Mouse (Mus musculus): ENCODE results near the gene 1110032A03Rik. TPM values are rescaled to one million over a fixed set of nuclear protein-coding genes. Genes with fewer than 3 reads are reported as not detected.

Gene 1110032A03Rik
- polyA plus RNA-seq (2014; fragmentation: Illumina TruSeq; extraction: RNeasy Lipid Tissue Mini Kit (QIAGEN cat#74804); ENCODE audit: low read depth, low replicate concordance), result 88.7 TPM

DNA sequence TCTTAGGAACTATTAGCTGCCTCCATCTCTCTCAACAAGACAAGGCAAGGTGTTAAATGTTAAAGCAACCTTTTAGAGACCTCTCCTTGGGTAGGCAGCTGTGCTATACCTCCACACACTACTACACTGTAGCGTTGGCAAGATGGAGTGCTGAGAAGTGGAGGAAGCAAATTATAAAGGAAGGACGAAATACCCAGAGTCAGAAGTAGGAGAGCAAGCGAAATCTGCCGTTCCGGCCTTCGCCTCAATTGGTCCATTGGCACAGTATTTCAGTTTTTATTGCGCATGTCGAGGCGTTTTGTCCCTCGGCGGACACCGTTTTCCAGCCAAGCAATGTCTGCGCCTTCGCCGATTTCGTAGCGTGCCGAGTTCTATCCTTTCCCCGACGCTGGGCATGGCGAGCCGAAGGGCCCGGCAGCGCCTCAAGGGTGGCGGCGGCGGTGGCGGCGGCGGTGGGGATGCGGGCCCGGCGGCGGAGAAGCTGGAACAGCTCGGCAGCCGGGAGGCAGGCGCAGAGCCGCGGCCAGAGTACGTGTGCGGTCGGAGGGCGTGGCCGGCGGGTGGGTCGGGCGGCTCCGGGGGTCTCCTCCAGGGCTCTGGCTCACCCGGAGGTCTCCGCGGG, at the start of gene 1110032A03Rik, which contains the start of gene Alg9:
Gene 1110032A03Rik (minus strand): TSS at position 530 of the 622 bp plus-strand sequence.
Gene Alg9 (plus strand): TSS at position 29 of the 622 bp plus-strand sequence.

GRCm38 (mm10) chr9:50768107-50769002, 7.0 kb downstream of the 1110032A03Rik start, which contains the start of gene Fdxacb1:
TSS of gene Fdxacb1 (plus strand) at chr9:50768236.

DNA sequence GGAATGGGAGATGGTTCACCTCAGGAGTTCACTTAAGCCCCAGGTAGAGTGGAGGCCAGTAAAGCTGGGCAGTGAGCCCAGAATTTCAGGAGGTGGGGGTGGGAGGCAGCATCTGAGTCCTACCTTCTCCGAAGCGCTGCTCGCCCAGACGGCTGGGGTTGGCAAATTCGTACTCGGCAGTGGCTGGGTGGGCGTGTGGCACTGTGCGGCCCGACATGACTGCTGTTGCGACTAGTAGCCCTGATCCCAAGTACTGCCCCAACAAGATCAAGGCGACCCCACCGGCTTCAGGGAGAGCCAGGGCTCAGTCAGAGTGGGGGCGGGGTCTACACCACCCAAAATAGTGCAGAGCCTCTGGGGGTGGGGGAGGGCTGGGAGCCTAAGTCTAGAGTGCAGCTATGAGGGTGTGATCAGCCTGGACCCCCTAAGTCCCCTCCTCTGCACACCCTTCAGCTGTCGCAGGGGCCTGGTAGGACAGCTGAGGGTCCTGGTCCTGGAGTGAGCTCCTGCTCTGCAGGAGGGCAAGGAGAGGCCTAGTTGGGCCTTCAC, 23.2 kb downstream of the 1110032A03Rik start, which contains the start of gene Hspb2:
Gene Hspb2 (minus strand): TSS at position 301 of the 549 bp plus-strand sequence.

DNA sequence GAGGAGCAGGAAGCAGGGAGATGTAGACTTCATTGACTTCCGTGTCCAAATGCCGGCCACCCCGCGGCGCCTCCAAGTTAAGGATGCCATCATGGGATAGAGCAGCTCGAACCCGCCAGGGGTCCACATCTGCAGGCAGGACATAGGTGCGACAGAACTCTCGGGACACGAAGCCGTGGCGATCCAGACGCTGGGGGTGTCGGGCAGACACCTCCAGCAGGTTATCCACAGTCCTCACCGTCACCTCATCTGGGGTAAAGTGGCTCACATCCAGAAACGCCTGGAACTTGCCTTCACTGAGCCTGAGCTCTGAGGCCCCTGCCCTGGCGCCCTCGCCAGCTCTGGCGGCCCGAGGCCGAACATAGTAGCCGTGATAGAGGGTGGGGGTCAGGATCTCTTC, 24.0 kb downstream of the 1110032A03Rik start, which contains the start of gene Cryab:
Gene Cryab (plus strand): TSS at position 3 of the 400 bp plus-strand sequence.

GRCm38 (mm10) chr9:50746214-50746677, 29.1 kb downstream of the 1110032A03Rik start, which contains the start of gene 2310030G06Rik:
TSS of gene 2310030G06Rik (minus strand) at chr9:50746536.

DNA sequence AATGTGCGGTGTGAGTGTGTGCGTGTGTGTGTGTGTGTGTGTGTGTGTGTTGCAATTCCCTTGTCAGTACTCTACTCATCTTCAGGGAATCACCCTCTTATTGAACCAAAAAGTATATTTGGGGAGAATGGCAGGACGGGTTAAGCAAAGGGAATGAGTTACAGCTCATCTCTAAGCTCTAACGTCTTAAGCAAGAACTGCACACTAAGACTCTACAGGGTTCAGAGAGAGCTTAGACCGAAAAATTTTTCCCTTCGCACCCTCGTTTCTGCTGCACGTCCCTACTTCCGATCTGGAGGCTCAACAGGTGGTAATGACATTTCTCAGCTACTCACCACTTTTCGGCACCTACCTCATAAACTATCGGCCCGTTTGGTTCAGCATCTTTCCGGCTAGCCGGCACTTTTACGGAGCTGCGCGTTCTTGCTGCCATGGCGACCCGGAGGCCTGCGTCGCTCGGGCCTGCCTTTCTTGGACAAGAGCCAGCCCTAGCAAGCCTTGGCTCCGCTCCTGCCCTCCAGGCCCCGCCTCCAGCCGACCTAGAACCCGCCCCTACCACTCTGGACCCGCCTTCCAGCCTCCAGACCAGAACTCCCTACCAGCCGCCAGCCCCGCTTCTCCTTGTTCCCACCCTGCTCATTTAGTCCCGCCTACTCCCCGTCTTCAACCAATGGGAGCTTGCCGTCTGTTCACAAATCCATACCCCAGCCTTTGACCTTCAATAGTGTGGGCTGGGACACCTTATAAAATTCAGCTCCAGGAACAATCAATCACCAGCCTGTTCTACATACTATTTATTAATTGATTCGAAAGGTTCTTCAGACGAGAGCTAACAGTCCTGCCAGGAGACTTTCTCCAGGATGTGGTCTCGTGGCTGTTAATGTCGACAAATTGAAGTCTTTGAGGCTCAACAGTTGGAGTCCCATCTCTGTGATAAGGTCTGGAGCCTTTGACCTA, 36.1 kb downstream of the 1110032A03Rik start, which contains the start of gene Dixdc1:
Gene Dixdc1 (minus strand): TSS at position 604 of the 957 bp plus-strand sequence.

Other genes starting within 250 kb of the 1110032A03Rik start
- 132 TPM for gene Pts, start 246.8 kb downstream of the 1110032A03Rik start, polyA plus RNA-seq (2014; fragmentation: Illumina TruSeq; extraction: RNeasy Lipid Tissue Mini Kit (QIAGEN cat#74804); ENCODE audit: low read depth, low replicate concordance)
- 92.4 TPM for gene Il18, start 220.7 kb downstream of the 1110032A03Rik start, polyA plus RNA-seq (2014; fragmentation: Illumina TruSeq; extraction: RNeasy Lipid Tissue Mini Kit (QIAGEN cat#74804); ENCODE audit: low read depth, low replicate concordance)
- 31.7 TPM for gene Bco2, start 220.3 kb downstream of the 1110032A03Rik start, polyA plus RNA-seq (2014; fragmentation: Illumina TruSeq; extraction: RNeasy Lipid Tissue Mini Kit (QIAGEN cat#74804); ENCODE audit: low read depth, low replicate concordance)
- 6.3 TPM for gene Tex12, start 214.2 kb downstream of the 1110032A03Rik start, polyA plus RNA-seq (2014; fragmentation: Illumina TruSeq; extraction: RNeasy Lipid Tissue Mini Kit (QIAGEN cat#74804); ENCODE audit: low read depth, low replicate concordance)
- 263 TPM for gene Sdhd, start 171.7 kb downstream of the 1110032A03Rik start, polyA plus RNA-seq (2014; fragmentation: Illumina TruSeq; extraction: RNeasy Lipid Tissue Mini Kit (QIAGEN cat#74804); ENCODE audit: low read depth, low replicate concordance)
- gene Timm8b, start 171.6 kb downstream of the 1110032A03Rik start, polyA plus RNA-seq (2014; fragmentation: Illumina TruSeq; extraction: RNeasy Lipid Tissue Mini Kit (QIAGEN cat#74804); ENCODE audit: low read depth, low replicate concordance), result 69.1 TPM
- 1.2 TPM for gene Pih1d2, start 158.2 kb downstream of the 1110032A03Rik start, polyA plus RNA-seq (2014; fragmentation: Illumina TruSeq; extraction: RNeasy Lipid Tissue Mini Kit (QIAGEN cat#74804); ENCODE audit: low read depth, low replicate concordance)
- 32.2 TPM for gene Nkapd1, start 158.1 kb downstream of the 1110032A03Rik start, polyA plus RNA-seq (2014; fragmentation: Illumina TruSeq; extraction: RNeasy Lipid Tissue Mini Kit (QIAGEN cat#74804); ENCODE audit: low read depth, low replicate concordance)
- gene Dlat, start 115.7 kb downstream of the 1110032A03Rik start, polyA plus RNA-seq (2014; fragmentation: Illumina TruSeq; extraction: RNeasy Lipid Tissue Mini Kit (QIAGEN cat#74804); ENCODE audit: low read depth, low replicate concordance), result 70.5 TPM
- 14.7 TPM for gene Dixdc1, start 36.0 kb downstream of the 1110032A03Rik start, polyA plus RNA-seq (2014; fragmentation: Illumina TruSeq; extraction: RNeasy Lipid Tissue Mini Kit (QIAGEN cat#74804); ENCODE audit: low read depth, low replicate concordance)
- 31.9 TPM for gene 2310030G06Rik, start 29.0 kb downstream of the 1110032A03Rik start, polyA plus RNA-seq (2014; fragmentation: Illumina TruSeq; extraction: RNeasy Lipid Tissue Mini Kit (QIAGEN cat#74804); ENCODE audit: low read depth, low replicate concordance)
- 2.7 TPM for gene Cryab, start 24.2 kb downstream of the 1110032A03Rik start, polyA plus RNA-seq (2014; fragmentation: Illumina TruSeq; extraction: RNeasy Lipid Tissue Mini Kit (QIAGEN cat#74804); ENCODE audit: low read depth, low replicate concordance)
- gene Hspb2, start 23.2 kb downstream of the 1110032A03Rik start, polyA plus RNA-seq (2014; fragmentation: Illumina TruSeq; extraction: RNeasy Lipid Tissue Mini Kit (QIAGEN cat#74804); ENCODE audit: low read depth, low replicate concordance), result not detected
- 4.0 TPM for gene Fdxacb1, start 7.3 kb downstream of the 1110032A03Rik start, polyA plus RNA-seq (2014; fragmentation: Illumina TruSeq; extraction: RNeasy Lipid Tissue Mini Kit (QIAGEN cat#74804); ENCODE audit: low read depth, low replicate concordance)
- 5.4 TPM for gene Alg9, start 501 bp downstream of the 1110032A03Rik start, polyA plus RNA-seq (2014; fragmentation: Illumina TruSeq; extraction: RNeasy Lipid Tissue Mini Kit (QIAGEN cat#74804); ENCODE audit: low read depth, low replicate concordance)
- gene Ppp2r1b, start 69.8 kb upstream of the 1110032A03Rik start, polyA plus RNA-seq (2014; fragmentation: Illumina TruSeq; extraction: RNeasy Lipid Tissue Mini Kit (QIAGEN cat#74804); ENCODE audit: low read depth, low replicate concordance), result 21.9 TPM
- gene Sik2, start 233.6 kb upstream of the 1110032A03Rik start, polyA plus RNA-seq (2014; fragmentation: Illumina TruSeq; extraction: RNeasy Lipid Tissue Mini Kit (QIAGEN cat#74804); ENCODE audit: low read depth, low replicate concordance), result 3.3 TPM